Mouse (Mus musculus) left cerebral cortex, postnatal 14 days (tissue): ENCODE data around the gene Rnf224. TPM values are rescaled to one million over a fixed set of nuclear protein-coding genes. Genes with fewer than 3 reads are reported as not detected.

Experiments
- DNase-seq, 2 experiments: peaks; one replicate each; pipeline ENCODE4 v3.0.0; 2021 to 2022; ENCODE audit warnings: low spot score in 2 of 2, mixed read lengths in 1 of 2
- intact Hi-C: fragments of 180-260 bp; cut with DNase I; formaldehyde crosslinking; loops from one replicate; pipeline ENCODE4 v1.15.1; 2025
- long read RNA-seq, 2 experiments: library from polyadenylated mRNA; stranded (forward); transcript quantifications; one replicate each; pipeline ENCODE4 v2.0.0; 2021
- total RNA-seq, 2 experiments: library from RNA; stranded (reverse); gene quantifications; 2 replicates each; pipeline ENCODE4 v1.2.3; 2021

Gene Rnf224
- not detected for total RNA-seq
- long read RNA-seq, experiment 1 = 0 reads
- long read RNA-seq, experiment 2 = 0 reads

DNA sequence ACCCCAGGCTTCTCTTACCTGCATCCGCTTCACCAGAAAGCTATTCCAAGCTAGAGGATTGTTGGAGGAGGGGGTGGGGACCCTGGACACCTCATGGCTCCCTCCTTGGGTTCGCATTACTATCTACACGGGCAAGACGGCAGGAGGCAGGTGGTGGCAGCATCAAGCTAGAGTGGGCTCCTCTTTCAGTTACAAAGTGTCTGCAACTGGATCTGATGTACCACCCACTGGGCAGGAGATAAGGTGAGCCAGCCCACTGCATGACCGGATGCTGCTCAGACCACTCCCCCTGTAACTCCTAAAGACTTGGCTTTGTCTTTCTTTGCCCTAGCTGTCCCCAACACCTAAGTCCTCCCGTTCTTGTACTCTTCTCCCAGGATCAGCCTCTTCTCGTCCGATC is at the start of gene Rnf224:
Rnf224 (minus strand) TSS at position 174 of the 400 bp plus-strand sequence.
- intact Hi-C loops = no loop called here
- DNase-seq = no peak

- no peak for DNase-seq
- intact Hi-C loops = no loop called here
Observed at GRCm38 (mm10) chr2:25286314-25286713, 49.7 kb upstream of the Rnf224 start.

DNA sequence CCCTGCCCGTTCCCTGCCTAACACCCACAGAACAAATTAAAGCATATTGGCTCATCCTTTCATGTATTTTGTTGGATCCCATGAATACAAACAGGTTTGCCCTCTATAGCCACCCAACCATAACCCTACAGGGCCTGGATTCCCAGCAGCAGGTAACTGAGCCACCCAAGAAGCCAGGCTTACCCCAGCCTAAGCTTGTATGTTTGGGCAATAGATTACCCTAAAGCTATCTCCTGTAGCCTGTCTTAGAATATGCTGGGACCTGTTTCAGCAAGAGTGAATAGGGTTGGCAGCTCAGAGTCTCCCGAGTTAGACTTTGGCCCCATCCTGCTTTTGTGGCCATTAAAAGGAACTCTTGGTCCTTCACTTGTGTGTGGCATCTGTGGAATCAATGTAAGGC is 49.0 kb upstream of the Rnf224 start:
- no peak for DNase-seq
- intact Hi-C loops = no loop called here

GRCm38 (mm10) chr2:25278928-25279882 is 42.6 kb upstream of the Rnf224 start:
- intact Hi-C loops = loop anchor here (5.0 kb wide), 1 partner anchor 48 kb away; no protein-coding TSS in a partner anchor
- peak; percentile 83 to 87 for DNase-seq

GRCm38 (mm10) chr2:25273010-25273409 is 36.4 kb upstream of the Rnf224 start:
- intact Hi-C loops = loop anchor here (5.0 kb wide), 1 partner anchor 46 kb away; no protein-coding TSS in a partner anchor
- no peak for DNase-seq

GRCm38 (mm10) chr2:25272515-25272914 is 35.9 kb upstream of the Rnf224 start:
- DNase-seq = no peak
- intact Hi-C loops = loop anchor here (5.0 kb wide), 1 partner anchor 45 kb away; no protein-coding TSS in a partner anchor

DNA sequence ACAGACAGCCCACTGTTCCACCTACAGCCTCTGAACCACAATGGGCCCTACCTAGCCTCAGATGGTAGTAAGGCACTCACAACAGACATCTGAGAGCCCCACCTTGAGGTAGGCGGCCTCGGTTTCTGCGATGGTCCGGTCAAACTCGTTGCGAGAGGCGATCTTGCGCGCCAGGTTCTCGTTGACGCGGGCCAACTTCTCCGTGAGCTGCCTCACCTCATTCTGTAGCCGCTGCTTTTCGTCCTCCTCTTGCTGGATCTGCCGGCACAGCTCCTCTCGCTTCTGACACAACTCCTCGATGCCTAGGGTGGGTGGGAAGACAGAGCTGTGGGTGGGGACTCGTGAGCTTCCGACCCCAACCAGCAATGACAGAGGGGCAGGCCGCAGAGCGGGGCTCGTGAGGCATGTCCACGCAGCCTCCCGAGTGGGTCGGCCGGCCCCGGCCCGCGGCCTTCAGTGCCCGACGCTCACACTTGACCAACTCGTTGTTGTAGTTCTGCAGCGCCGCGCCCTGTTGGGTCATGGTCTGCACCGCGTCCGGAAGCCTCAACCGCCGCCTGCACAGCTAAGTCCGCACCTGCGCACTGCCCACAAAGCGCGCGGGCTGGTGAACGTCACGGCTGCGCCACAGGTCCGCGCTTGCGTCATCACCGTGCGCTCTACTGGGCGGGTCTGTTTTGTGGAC is 35.4 kb upstream of the Rnf224 start, which contains the start of the genes Ssna1 and Anapc2:
Ssna1 (minus strand) TSS at position 612 of the 685 bp plus-strand sequence.
Anapc2 (plus strand) TSS at position 652 of the 685 bp plus-strand sequence.
- intact Hi-C loops = loop anchor here (5.0 kb wide), 1 partner anchor 45 kb away; no protein-coding TSS in a partner anchor

DNA sequence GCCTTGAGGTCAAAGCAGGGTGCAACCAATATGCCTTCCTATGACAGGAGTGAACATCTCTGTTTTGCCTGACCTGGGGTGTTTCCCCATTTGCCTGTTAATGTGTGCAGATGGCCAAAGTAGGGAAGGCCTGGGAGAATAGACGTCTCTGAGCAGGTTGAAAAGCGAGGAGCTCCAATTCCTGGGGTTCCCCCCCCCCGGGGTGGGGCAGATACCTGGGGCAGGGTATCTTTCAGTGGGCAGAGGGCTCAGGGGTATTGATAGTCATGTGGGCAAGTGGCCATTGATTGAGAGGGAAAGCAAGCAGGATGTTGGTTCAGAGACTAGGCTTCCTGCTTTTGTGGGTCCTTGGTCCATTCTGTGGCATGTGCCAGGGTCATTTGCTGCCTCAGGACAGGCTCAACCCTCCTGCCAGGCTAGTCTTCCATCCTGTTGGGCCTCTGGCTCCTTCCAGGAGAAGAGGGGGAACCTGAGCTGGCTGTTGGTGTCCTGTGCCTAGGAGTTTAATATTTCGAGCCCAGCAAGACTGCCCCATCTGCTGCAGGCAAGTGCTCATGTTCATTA is 31.2 kb upstream of the Rnf224 start:
- no peak for DNase-seq
- intact Hi-C loops = no loop called here

More for the DNA sequence above, 35.4 kb upstream of the Rnf224 start, which contains the start of the genes Ssna1 and Anapc2:
- DNase-seq = peak; percentile 97 to 98

DNA sequence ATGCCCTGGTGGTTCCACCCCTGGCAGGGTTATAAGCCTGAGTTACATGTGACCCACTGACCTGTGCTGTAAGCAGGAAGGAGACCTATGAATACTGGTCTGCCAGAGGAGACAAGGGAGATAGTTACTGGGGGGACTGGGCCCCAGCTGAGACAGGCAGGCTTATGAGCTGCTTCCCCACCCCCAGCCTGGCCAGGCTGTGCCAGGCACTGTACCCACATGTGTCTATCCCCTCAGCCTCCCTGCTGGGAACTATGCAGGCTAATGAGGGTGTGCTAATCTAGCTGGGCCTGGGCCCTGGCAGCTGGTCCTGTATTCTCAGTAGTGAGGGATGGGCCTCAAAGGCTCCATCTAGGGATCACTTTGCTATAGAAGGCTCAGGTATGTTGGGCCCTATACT is 30.7 kb upstream of the Rnf224 start:
- no peak for DNase-seq
- intact Hi-C loops = no loop called here

- intact Hi-C loops = no loop called here
- DNase-seq = no peak
Observed at GRCm38 (mm10) chr2:25266720-25267119, 30.1 kb upstream of the Rnf224 start.

DNA sequence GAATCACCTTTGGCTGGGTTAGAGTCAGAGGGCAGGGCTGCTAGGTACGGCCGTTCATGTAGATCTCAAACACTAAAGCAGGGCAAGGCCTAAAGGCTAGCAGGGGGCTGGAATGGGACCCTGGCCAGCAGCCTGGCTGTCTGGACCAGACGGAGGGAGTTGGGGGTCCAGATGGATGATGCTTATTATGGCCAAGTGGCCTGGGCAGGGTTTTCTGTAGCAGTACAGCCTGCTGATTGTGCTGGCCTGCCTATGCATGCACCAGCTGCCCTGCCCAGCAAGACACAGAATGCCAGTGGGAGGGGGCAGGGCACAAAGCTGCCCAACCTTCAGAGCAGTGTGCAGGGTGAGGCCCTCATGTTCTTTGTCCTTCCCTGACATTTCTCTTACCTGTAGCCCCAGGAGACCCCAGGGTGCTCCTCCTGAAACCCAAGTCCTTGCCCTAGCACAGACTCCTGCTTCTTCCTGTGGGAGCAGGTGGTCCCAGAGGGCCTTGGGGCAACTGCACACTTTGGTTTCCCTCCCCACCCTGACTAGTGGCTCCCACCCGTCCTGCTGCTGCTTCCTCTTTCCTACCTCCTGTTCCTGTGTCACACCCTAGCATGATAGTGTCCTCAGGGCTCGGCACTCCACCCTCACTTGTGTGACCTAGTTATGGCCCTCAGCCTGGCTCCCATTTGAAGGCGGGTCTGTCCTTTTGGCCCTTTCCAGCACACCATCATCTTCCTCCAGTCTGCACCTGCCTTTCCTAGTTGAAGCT is 29.5 kb upstream of the Rnf224 start:
- DNase-seq = no peak
- intact Hi-C loops = no loop called here

- DNase-seq = no peak
- intact Hi-C loops = no loop called here
Observed at GRCm38 (mm10) chr2:25264851-25265250, 28.3 kb upstream of the Rnf224 start.

DNA sequence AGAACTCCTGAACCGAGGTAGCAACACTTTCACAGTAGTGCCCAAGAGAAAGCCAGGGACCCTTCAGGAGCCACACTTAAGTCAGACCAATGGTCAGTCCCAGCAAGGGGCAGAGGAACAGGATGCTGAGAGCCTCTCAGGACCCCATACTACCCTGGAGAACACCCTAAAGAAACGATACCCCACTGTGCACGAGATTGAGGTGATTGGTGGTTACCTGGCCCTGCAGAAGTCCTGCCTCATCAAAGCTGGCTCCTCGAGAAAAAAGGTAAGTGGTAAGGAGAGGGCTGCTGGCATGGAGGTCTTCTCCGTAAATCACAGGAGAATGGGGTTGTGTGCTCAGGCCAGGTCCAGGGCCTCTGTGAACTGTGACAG is 27.7 kb upstream of the Rnf224 start:
- intact Hi-C loops = no loop called here

GRCm38 (mm10) chr2:25263623-25264285 is 27.2 kb upstream of the Rnf224 start:
- DNase-seq = no peak
- intact Hi-C loops = no loop called here

More for the DNA sequence above, 27.7 kb upstream of the Rnf224 start:
- no peak for DNase-seq

GRCm38 (mm10) chr2:25262795-25263622 is 26.4 kb upstream of the Rnf224 start:
- intact Hi-C loops = no loop called here
- no peak for DNase-seq

DNA sequence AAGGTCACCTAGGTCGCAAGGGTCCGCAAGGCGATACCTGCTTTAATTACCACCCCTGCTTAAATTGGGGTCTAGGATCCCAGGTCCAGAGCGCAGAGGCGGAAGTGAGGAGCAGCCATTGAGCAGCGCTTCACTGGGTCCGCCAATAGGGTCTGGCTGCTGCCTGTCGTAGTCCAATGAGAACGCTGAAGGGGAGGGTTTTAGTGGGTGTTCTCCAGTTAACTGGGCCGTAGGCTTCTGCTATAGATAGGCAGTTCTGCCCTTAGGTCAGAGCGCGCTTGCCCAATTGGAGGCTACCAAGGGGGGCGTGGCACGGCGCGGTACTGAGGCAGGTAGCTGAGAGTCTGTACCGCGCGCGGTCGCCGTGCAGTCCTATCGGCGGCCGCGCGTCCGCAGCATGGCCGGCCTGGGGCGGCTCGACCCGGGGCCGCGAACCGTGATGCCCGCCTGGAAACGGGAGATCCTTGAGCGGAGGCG is 25.7 kb upstream of the Rnf224 start, which contains the start of gene Tprn:
Tprn (plus strand) TSS at position 328 of the 477 bp plus-strand sequence.
- peak; percentile 95 to 98 for DNase-seq
- intact Hi-C loops = no loop called here

DNA sequence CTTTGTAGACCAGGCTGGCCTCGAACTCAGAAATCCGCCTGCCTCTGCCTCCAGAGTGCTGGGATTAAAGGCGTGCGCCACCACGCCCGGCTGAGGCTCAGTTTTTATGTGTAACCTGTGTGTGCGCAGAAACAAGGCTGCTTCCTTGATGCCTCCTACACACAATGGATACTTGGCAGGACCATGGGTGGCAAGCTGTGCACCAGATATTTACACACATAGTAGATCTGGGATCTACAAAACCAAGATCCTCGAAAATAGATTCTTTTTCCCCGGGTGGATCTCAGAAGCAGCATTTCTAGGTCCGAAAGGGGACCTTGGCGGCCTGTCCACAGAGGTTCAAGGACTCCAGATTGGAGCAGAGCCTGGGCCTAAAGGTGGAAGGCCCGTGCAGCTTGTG is 25.3 kb upstream of the Rnf224 start:
- no peak for DNase-seq
- intact Hi-C loops = no loop called here
